Mouse (Mus musculus) retina, postnatal 1 day (tissue): ENCODE measurements at regions not wholly inside any gene's neighbourhood (a gene's known extent, or its start where the extent isn't known, plus 50 kb on each side); places are given as distances from the start of the nearest gene placed in this dataset.

Experiments used
- DNase-seq: peaks from one replicate; pipeline ENCODE4 v3.0.0-alpha.2; 2012

DNA sequence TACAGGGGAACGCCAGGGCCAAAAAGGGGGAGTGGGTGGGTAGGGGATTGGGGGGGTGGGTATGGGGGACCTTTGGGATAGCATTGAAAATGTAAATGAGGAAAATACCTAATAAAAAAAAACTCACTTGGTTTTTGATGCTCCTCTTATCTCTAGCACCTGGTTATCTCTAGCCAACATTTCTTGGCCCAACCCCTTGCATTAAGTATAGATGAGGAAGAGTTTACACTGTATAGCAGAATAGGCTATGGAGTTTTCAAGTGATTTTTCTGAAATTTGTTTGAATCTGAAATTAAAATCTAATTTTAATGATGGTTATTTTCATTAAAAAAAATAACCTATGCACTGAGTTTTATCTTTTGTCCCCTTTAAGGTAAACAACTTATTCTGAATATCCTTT lies 68.8 kb upstream of the Il15 start:
- DNase-seq = no peak

DNA sequence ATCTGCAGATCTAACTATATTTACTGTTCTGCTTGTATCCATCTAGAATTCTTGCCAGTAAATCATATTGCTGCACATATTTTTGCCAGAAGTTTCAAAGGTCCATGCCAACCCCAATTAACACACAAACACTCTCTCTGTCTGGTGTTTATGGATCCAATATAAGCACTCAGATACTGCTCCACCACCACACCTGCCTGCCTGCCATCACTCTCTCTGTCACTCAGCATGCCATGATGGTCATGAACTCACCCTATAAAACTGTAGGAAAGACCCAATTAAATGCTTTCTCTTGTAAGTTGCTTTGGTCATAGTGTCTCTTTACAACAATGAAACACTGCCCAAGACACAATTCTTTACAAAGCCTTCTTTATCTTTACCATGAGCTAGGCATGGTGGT lies 66.8 kb upstream of the Il15 start:
- DNase-seq = no peak

DNA sequence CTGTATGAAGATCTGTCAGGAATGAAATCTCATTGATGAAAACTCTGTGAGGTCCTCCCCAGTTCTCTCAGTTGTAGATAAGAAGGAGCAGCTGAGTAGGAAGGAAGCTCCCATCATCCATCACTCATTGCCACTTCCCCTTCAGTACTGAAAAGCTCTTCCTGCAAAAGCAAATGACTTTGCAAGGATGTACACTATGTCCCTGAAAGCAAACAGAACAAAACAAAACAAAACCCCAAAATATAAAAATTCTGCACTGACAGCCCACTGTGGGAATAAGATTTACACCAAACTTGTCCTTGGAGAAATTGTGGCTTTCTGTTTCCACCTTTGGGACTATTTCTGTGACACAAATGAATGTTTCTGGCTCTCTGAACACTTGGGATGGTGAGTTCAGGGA lies 59.8 kb upstream of the Il15 start:
- no peak for DNase-seq

DNA sequence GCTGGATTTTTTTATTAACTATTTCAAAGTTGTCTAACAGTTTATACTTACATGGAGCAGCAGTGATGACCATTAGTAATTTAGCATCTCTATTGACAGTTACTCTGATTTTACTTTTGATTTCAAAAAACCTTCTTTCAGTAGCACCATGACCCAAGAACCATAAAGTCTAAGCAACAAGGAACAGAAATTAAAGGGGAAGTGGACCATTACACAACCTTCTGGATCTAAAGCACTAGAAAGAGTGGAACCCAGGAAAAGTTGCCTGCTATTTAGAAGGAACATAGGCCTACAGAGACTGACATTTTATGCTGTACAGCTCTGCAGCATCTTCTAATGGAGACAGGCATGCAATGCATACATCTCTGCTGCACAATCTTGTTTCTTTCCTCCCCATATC lies 56.0 kb upstream of the Il15 start:
- DNase-seq = no peak

DNA sequence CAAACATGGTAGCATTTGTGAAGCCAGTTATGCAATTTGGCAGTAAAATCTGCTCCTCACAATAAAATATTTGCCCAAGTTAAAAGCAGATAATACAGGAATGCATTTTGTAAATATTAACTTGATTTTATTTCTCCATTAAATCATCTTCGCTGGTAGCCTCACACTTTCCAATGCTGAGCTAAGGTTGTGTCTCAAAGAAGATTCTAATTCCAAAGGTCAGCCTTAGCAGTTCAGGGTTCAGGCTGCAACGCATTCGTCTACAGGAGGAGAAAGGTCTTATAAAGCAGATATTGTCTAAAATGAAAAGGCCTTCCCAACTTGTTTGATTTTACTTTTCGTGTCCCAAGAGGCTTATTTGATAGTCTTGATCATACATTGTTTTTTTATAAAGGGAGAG lies 51.0 kb upstream of the Il15 start:
- no peak for DNase-seq
